Mouse (Mus musculus): Measurements from ENCODE around the gene Usp48. TPM values are rescaled to one million over a fixed set of nuclear protein-coding genes. Genes with fewer than 3 reads are reported as not detected.
A peak's percentile ranks its signal among the peaks of the same experiment; 100 is the strongest.
"Not testable (repeated sequence)": the region's sequence is repeated elsewhere in the genome, so short reads cannot be mapped to it uniquely, and the experiment has no call there.

Gene Usp48
- polyA plus RNA-seq, 1 experiment from 2014 or later, result 62.9 TPM

DNA sequence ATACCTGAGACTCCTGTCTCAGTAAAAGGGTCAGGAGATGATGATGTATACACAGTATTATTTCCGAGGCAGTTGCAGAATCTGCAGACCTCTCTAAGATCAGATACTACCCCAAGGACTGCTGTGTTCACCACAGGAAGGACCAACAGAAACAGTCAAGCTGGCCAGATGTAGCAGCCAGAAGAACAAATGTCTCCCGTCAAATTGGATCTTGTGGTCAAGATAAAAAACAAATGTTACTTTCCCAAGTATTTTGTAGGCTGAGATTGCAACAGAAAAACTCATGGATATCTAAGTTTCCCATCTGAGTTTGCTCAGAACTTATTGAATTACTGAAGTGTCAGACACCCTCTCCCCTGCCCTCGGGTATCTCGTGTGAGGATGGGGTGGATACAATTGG, 13.8 kb upstream of the Usp48 start:
- Histone ChIP-seq H3K9me3 (ENCODE audit: low read length) (no peaks in the 10 kb centered on the region), H3K4me1 (ENCODE audit: insufficient read depth, low read length) (peaks cover 5% of the 10 kb centered on the region; the same call in 1 of the 2 replicates), H3K9ac (replicated peaks; ENCODE audit: low read length) (no peak overlapping the region), H3K36me3 (ENCODE audit: insufficient read depth, low read length) (no peaks in the 10 kb centered on the region), H3K27me3 (ENCODE audit: insufficient read depth, low read length) (no peaks in the 10 kb centered on the region), H3K4me2 (replicated peaks; ENCODE audit: low read depth, low read length) (no peak overlapping the region), H3K27ac (ENCODE audit: low read length) (peak overlapping the region; percentile 7; the same call in 1 of the 2 replicates), H3K4me3 (ENCODE audit: low read length) (no peak overlapping the region)
- ATAC-seq (ENCODE audit: low FRiP score, low TSS enrichment), result no peak; the same call in 1 of the 2 replicates
- 42% methylated on average over 4 of the region's 4 CpGs for WGBS

DNA sequence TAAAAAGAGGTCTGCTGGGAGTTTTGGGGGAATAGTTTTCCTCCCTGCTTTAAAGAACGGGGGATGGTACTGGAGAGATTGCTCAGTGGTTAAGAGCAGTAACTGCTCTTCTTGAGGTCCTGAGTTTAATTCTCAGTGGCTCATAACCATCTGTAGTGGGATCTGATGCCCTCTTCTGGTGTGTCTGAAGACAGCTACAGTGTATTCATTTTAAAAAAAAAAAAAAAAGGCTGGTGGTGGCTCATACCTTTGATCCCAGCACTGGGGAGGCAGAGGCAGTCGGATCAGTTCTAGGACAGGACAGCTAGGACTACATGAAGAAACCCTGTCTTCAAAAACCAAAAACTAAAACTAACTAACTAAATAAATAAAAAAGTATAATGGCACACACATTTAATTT, 13.3 kb upstream of the Usp48 start:
- Histone ChIP-seq H3K4me3 (ENCODE audit: low read length) (no peak overlapping the region), H3K36me3 (ENCODE audit: insufficient read depth, low read length) (no peaks in the 10 kb centered on the region), H3K9ac (replicated peaks; ENCODE audit: low read length) (no peak overlapping the region), H3K27me3 (ENCODE audit: insufficient read depth, low read length) (no peaks in the 10 kb centered on the region), H3K4me2 (replicated peaks; ENCODE audit: low read depth, low read length) (no peak overlapping the region), H3K9me3 (ENCODE audit: low read length) (no peaks in the 10 kb centered on the region), H3K4me1 (ENCODE audit: insufficient read depth, low read length) (peaks cover 5% of the 10 kb centered on the region; the same call in 1 of the 2 replicates), H3K27ac (ENCODE audit: low read length) (no peak overlapping the region)
- WGBS, result 76% methylated on average over 2 of the region's 2 CpGs
- ATAC-seq (ENCODE audit: low FRiP score, low TSS enrichment), result no peak

DNA sequence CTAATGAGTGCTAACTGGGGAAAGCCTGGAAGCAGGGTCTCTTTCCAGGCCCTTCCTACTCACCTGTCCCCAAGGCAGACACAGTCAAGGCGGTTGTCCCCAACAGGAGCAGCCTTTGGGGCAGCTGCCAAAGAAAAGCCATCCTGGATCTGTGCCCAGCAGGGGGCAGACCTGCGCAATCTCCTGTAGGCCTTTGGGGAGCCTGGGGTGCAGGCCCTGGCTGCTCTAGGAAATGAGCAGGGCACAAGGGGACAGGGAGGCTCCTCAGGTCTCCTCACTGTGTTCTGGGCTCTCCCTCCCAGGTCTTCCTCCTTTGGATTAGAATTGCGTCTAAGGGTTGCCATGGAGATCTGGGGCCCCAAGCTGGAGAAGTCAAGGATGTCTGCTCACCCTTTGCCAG, 11.7 kb upstream of the Usp48 start:
- no peak overlapping the region for H3K4me3 ChIP-seq (ENCODE audit: low read length)
- no peak overlapping the region for H3K4me2 ChIP-seq (replicated peaks; ENCODE audit: low read depth, low read length)
- no peaks in the 10 kb centered on the region for H3K36me3 ChIP-seq (ENCODE audit: insufficient read depth, low read length)
- no peak overlapping the region for H3K9ac ChIP-seq (replicated peaks; ENCODE audit: low read length)
- 52% methylated on average over 3 of the region's 3 CpGs for WGBS
- no peaks in the 10 kb centered on the region for H3K27me3 ChIP-seq (ENCODE audit: insufficient read depth, low read length)
- H3K27ac ChIP-seq (ENCODE audit: low read length), result no peak overlapping the region
- H3K9me3 ChIP-seq (ENCODE audit: low read length), result no peaks in the 10 kb centered on the region
- H3K4me1 ChIP-seq (ENCODE audit: insufficient read depth, low read length), result peaks cover 5% of the 10 kb centered on the region; the same call in 1 of the 2 replicates
- no peak for ATAC-seq (ENCODE audit: low FRiP score, low TSS enrichment)

DNA sequence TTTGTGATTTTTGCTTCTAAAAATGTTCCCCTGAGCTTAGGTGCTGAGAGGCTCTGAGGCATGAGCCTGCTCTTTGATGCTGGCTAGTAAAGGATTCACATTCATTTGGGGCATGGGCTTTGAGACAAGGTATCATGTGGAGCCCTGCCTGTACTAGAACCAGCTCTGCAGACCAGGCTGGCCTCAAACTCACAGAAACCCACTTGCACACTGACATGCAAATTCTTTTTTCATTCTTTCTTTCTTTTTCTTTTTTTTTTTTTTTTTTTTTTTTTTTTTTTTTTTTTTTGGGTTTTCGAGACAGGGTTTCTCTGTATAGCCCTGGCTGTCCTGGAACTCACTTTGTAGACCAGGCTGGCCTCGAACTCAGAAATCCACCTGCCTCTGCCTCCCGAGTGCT, 4.5 kb upstream of the Usp48 start:
- H3K4me3 ChIP-seq (ENCODE audit: low read length); H3K9me3 ChIP-seq (ENCODE audit: low read length); H3K9ac ChIP-seq (replicated peaks; ENCODE audit: low read length); H3K27ac ChIP-seq (ENCODE audit: low read length); H3K4me1 ChIP-seq (ENCODE audit: insufficient read depth, low read length); H3K4me2 ChIP-seq (replicated peaks; ENCODE audit: low read depth, low read length); ATAC-seq (ENCODE audit: low FRiP score, low TSS enrichment); H3K36me3 ChIP-seq (ENCODE audit: insufficient read depth, low read length); H3K27me3 ChIP-seq (ENCODE audit: insufficient read depth, low read length): not testable (repeated sequence)
- WGBS, result 83% methylated on average over 2 of the region's 3 CpGs

DNA sequence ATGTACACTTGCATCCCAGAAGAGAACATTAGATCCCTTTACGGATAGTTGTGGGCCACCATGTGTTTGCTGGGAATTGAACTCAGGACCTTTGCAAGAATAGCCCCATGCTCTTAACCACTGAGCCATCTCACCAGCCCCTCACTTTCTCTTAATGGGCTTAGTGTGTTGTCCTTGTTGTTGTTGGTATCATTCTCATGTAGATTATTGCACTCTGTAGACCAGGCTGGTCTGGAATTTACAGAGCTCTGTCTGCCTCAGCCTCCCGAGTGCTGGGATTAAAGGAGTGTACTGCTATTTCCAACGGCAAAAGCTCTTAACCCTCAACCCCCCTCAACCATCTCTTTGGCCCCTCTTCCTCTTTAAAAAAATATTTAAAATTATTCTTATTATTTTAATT, 4.0 kb upstream of the Usp48 start:
- ATAC-seq (ENCODE audit: low FRiP score, low TSS enrichment), result no peak
- no peaks in the 10 kb centered on the region for H3K27me3 ChIP-seq (ENCODE audit: insufficient read depth, low read length)
- H3K4me1 ChIP-seq (ENCODE audit: insufficient read depth, low read length), result no peaks in the 10 kb centered on the region
- 86% methylated on average over 3 of the region's 3 CpGs for WGBS
- H3K4me2 ChIP-seq (replicated peaks; ENCODE audit: low read depth, low read length), result no peak overlapping the region
- H3K9me3 ChIP-seq (ENCODE audit: low read length), result no peaks in the 10 kb centered on the region
- H3K27ac ChIP-seq (ENCODE audit: low read length), result no peak overlapping the region
- H3K9ac ChIP-seq (replicated peaks; ENCODE audit: low read length), result no peak overlapping the region
- no peak overlapping the region for H3K4me3 ChIP-seq (ENCODE audit: low read length)
- H3K36me3 ChIP-seq (ENCODE audit: insufficient read depth, low read length), result no peaks in the 10 kb centered on the region

DNA sequence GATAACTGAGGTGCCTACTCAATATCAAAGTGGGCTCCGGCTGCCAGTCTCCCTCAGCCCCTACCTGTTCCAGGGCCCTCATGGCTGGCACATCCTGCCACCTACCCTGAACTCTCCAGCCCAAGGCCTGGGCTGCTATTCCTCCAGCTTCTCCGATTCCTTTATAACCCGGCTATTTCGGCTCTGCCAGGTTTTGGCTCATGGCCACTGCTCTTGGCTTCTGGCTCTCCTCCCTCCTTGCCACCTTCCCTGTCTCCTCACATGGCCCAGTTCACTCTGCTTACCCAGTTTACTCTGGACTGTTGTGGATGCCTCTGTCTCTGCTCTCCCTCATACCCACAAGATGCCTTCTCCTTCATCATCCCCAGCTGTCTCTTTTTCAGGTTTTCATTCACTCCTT, 2.6 kb upstream of the Usp48 start:
- Histone ChIP-seq H3K4me1 (ENCODE audit: insufficient read depth, low read length) (peaks cover 10% of the 10 kb centered on the region), H3K27me3 (ENCODE audit: insufficient read depth, low read length) (no peaks in the 10 kb centered on the region), H3K4me3 (ENCODE audit: low read length) (no peak overlapping the region), H3K9ac (replicated peaks; ENCODE audit: low read length) (no peak overlapping the region), H3K36me3 (ENCODE audit: insufficient read depth, low read length) (no peaks in the 10 kb centered on the region), H3K27ac (ENCODE audit: low read length) (no peak overlapping the region), H3K9me3 (ENCODE audit: low read length) (no peaks in the 10 kb centered on the region), H3K4me2 (replicated peaks; ENCODE audit: low read depth, low read length) (no peak overlapping the region)
- ATAC-seq (ENCODE audit: low FRiP score, low TSS enrichment), result no peak
- WGBS, result 91% methylated on average over 4 of the region's 4 CpGs

DNA sequence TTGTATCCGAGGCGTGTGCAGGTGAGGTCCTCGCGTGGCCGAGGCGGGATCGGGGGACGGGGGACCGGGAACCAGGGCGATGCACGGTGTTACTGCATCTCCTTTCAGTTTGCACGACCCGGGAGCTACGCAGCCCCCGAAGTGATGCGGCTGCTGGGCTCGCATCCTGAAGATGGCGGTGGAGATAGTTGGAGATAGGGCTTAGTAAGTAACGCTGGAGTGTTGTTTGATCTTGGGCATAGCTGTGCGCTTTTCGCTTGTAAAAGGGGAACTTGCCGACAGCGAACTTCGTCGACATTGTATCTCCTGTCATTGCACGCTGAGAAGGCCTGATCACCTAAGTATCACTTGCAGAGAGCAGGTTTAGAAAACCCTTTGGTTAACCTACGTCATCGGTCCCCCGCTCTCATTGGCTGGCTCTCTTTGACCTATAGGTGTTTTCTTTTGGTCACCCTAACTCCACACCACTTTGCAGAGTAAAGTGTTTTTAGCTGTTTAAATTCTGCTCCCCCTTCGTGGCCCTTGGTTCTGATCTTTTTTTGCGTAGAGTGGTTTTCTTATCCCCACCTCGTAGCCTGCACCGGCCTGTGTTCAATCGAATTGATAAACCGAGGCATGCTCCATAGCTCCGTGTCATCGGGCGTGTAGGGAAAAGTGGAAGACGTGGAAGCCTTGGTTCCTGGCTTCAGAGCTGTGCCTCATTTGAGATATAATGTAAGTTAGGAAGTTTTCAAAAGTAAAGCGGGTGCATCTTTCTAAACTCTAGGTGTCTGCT, 1.1 kb downstream of the Usp48 start:
- H3K9me3 ChIP-seq (ENCODE audit: low read length), result no peaks in the 10 kb centered on the region
- 3% methylated on average over 40 of the region's 40 CpGs for WGBS
- no peaks in the 10 kb centered on the region for H3K27me3 ChIP-seq (ENCODE audit: insufficient read depth, low read length)
- H3K9ac ChIP-seq (replicated peaks; ENCODE audit: low read length), result peak overlapping the region; percentile 89
- H3K4me1 ChIP-seq (ENCODE audit: insufficient read depth, low read length), result peaks cover 18% of the 10 kb centered on the region
- no peak for ATAC-seq (ENCODE audit: low FRiP score, low TSS enrichment)
- H3K36me3 ChIP-seq (ENCODE audit: insufficient read depth, low read length), result no peaks in the 10 kb centered on the region
- peak overlapping the region; percentile 92 for H3K4me3 ChIP-seq (ENCODE audit: low read length)
- peak overlapping the region; percentile 80 for H3K4me2 ChIP-seq (replicated peaks; ENCODE audit: low read depth, low read length)
- peak overlapping the region; percentile 99 for H3K27ac ChIP-seq (ENCODE audit: low read length)

DNA sequence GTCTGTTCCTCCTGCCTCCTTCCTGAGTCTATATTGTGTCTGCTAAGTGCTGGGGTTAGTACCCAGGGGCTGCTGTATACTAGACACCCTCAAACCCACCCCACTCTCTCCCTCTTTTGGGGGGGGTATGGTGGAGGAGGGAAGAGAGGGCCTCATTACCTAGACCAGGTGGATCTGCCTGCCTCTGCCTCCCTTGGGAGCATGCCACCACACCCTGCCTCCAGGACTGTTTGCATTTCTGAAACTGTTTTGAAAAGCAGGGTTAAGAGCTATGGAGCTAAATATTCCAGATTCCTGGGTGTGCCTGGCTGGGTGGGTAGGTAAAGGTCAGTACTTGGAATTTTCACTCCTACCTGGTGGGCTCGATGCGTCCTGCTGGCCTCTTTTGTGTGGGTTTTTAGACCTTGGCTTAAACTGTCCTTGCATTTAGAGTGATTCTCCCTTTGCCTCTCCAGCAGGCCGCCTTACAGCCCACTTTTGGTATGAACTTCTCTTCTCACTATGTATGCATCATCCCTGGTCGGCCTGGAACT, 3.6 kb downstream of the Usp48 start:
- ATAC-seq (ENCODE audit: low FRiP score, low TSS enrichment), result no peak
- no peak overlapping the region for H3K27ac ChIP-seq (ENCODE audit: low read length)
- H3K9me3 ChIP-seq (ENCODE audit: low read length), result no peaks in the 10 kb centered on the region
- no peak overlapping the region for H3K4me3 ChIP-seq (ENCODE audit: low read length)
- peaks cover 18% of the 10 kb centered on the region for H3K4me1 ChIP-seq (ENCODE audit: insufficient read depth, low read length)
- WGBS, result 91% methylated on average over 4 of the region's 4 CpGs
- no peak overlapping the region for H3K9ac ChIP-seq (replicated peaks; ENCODE audit: low read length)
- no peaks in the 10 kb centered on the region for H3K27me3 ChIP-seq (ENCODE audit: insufficient read depth, low read length)
- H3K4me2 ChIP-seq (replicated peaks; ENCODE audit: low read depth, low read length), result no peak overlapping the region
- no peaks in the 10 kb centered on the region for H3K36me3 ChIP-seq (ENCODE audit: insufficient read depth, low read length)

DNA sequence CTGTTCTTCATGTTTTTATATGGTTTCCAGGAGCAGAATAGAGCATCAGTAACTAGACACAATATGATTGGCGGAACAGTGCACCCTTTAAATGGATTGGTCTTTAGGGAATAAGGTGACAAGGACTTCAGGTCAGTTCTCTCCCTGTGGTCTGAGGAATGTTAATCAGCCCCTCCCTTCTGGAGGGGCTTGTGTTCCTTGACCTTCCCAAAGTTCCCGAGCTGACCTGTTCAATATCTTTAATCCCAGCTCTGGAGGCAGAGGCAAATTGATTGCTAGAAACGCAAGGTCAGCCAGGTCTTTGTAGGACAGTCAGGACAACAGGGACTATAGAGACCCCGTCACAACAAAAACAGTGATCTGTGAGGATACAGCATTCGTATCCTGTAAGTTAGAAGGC, 5.0 kb downstream of the Usp48 start:
- no peak overlapping the region for H3K27ac ChIP-seq (ENCODE audit: low read length)
- H3K9ac ChIP-seq (replicated peaks; ENCODE audit: low read length), result no peak overlapping the region
- no peak overlapping the region for H3K4me3 ChIP-seq (ENCODE audit: low read length)
- no peak overlapping the region for H3K4me2 ChIP-seq (replicated peaks; ENCODE audit: low read depth, low read length)
- WGBS, result 85% methylated on average over 5 of the region's 5 CpGs
- no peaks in the 10 kb centered on the region for H3K36me3 ChIP-seq (ENCODE audit: insufficient read depth, low read length)
- H3K4me1 ChIP-seq (ENCODE audit: insufficient read depth, low read length), result peaks cover 18% of the 10 kb centered on the region
- H3K9me3 ChIP-seq (ENCODE audit: low read length), result no peaks in the 10 kb centered on the region
- no peak for ATAC-seq (ENCODE audit: low FRiP score, low TSS enrichment)
- H3K27me3 ChIP-seq (ENCODE audit: insufficient read depth, low read length), result no peaks in the 10 kb centered on the region

DNA sequence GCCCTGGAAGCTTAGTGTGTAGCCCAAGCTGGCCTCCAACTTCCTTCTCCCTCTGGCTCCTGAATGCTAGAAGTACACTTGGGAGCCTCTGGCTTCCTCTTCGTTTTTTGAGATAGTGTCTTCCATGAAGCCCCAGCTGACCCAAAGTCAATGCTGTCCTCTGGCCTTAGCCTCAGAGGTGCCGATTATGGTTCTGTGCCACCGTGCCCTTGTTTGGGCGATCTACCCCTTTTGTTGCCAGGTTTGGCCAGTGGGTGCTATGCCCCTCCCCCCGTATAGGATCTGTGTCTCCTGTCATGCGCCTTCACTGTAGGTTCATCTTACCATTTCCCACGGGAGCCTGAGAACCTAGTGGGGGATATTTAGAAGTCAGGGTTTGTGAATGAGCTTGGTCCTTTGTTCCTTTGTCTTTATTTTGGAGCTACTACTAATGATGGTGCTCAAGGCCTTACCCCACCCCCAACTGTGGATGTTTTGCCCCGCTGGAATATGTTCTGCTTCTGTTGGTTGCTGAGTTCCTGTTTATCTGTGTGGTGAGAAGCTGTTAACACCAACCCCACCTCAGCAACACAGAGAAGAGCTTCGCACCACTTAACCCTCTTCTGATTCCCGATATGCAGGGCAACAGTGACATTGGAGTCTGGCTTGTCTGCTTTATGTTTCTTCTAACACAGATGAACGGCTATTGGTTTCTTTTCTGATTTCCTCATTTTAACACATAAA, 10.1 kb downstream of the Usp48 start:
- no peak overlapping the region for H3K27ac ChIP-seq (ENCODE audit: low read length)
- H3K4me1 ChIP-seq (ENCODE audit: insufficient read depth, low read length), result 0 out of 2 replicates have a peak, but pooled peaks cover 3% of the 10 kb centered on the region
- H3K27me3 ChIP-seq (ENCODE audit: insufficient read depth, low read length), result no peaks in the 10 kb centered on the region
- no peak overlapping the region for H3K4me3 ChIP-seq (ENCODE audit: low read length)
- H3K36me3 ChIP-seq (ENCODE audit: insufficient read depth, low read length), result peaks cover 33% of the 10 kb centered on the region
- H3K9me3 ChIP-seq (ENCODE audit: low read length), result no peaks in the 10 kb centered on the region
- ATAC-seq (ENCODE audit: low FRiP score, low TSS enrichment), result no peak
- no peak overlapping the region for H3K9ac ChIP-seq (replicated peaks; ENCODE audit: low read length)
- WGBS, result 79% methylated on average over 11 of the region's 11 CpGs
- no peak overlapping the region for H3K4me2 ChIP-seq (replicated peaks; ENCODE audit: low read depth, low read length)
